Mouse (Mus musculus): ENCODE measurements at regions not wholly inside any gene's neighbourhood (a gene's known extent, or its start where the extent isn't known, plus 50 kb on each side); places are given as distances from the start of the nearest gene placed in this dataset.

GRCm38 (mm10) chr14:76837583-76838220, 198.9 kb upstream of the Ccdc122 start:
- ATAC-seq (ENCODE audit: extremely low read depth, insufficient number of reproducible peaks, low FRiP score, poor library complexity, severe bottlenecking) = no peak

- no peak for ATAC-seq (ENCODE audit: extremely low read depth, insufficient number of reproducible peaks, low FRiP score, poor library complexity, severe bottlenecking)
These were observed 199.6 kb upstream of the Ccdc122 start for GRCm38 (mm10) chr14:76836926-76837516.

GRCm38 (mm10) chr14:76836271-76836670, 200.3 kb upstream of the Ccdc122 start:
- no peak for ATAC-seq (ENCODE audit: extremely low read depth, insufficient number of reproducible peaks, low FRiP score, poor library complexity, severe bottlenecking)

- no peak for ATAC-seq (ENCODE audit: extremely low read depth, insufficient number of reproducible peaks, low FRiP score, poor library complexity, severe bottlenecking)
These were observed 202.5 kb upstream of the Ccdc122 start for GRCm38 (mm10) chr14:76834084-76834483.

GRCm38 (mm10) chr14:76829161-76829510, 207.4 kb upstream of the Ccdc122 start:
- no peak for ATAC-seq (ENCODE audit: extremely low read depth, insufficient number of reproducible peaks, low FRiP score, poor library complexity, severe bottlenecking)

GRCm38 (mm10) chr14:76828453-76829160, 208.0 kb upstream of the Ccdc122 start:
- ATAC-seq (ENCODE audit: extremely low read depth, insufficient number of reproducible peaks, low FRiP score, poor library complexity, severe bottlenecking) = no peak

- no peak for ATAC-seq (ENCODE audit: extremely low read depth, insufficient number of reproducible peaks, low FRiP score, poor library complexity, severe bottlenecking)
These were observed 212.5 kb upstream of the Ccdc122 start for GRCm38 (mm10) chr14:76824066-76824465.

GRCm38 (mm10) chr14:76822766-76823325, 213.7 kb upstream of the Ccdc122 start:
- ATAC-seq (ENCODE audit: extremely low read depth, insufficient number of reproducible peaks, low FRiP score, poor library complexity, severe bottlenecking) = no peak

- ATAC-seq (ENCODE audit: extremely low read depth, insufficient number of reproducible peaks, low FRiP score, poor library complexity, severe bottlenecking) = no peak
These were observed 214.7 kb upstream of the Ccdc122 start for GRCm38 (mm10) chr14:76821892-76822291.

- ATAC-seq (ENCODE audit: extremely low read depth, insufficient number of reproducible peaks, low FRiP score, poor library complexity, severe bottlenecking) = no peak
These were observed 215.1 kb upstream of the Ccdc122 start for GRCm38 (mm10) chr14:76821484-76821883.

GRCm38 (mm10) chr14:76820989-76821388, 215.6 kb upstream of the Ccdc122 start:
- no peak for ATAC-seq (ENCODE audit: extremely low read depth, insufficient number of reproducible peaks, low FRiP score, poor library complexity, severe bottlenecking)

- ATAC-seq (ENCODE audit: extremely low read depth, insufficient number of reproducible peaks, low FRiP score, poor library complexity, severe bottlenecking) = no peak
These were observed 216.9 kb upstream of the Ccdc122 start for GRCm38 (mm10) chr14:76819690-76820089.

- ATAC-seq (ENCODE audit: extremely low read depth, insufficient number of reproducible peaks, low FRiP score, poor library complexity, severe bottlenecking) = no peak
These were observed 218.1 kb upstream of the Ccdc122 start for GRCm38 (mm10) chr14:76818256-76819010.

- ATAC-seq (ENCODE audit: extremely low read depth, insufficient number of reproducible peaks, low FRiP score, poor library complexity, severe bottlenecking) = no peak
These were observed 219.3 kb upstream of the Ccdc122 start for GRCm38 (mm10) chr14:76817189-76817772.

- ATAC-seq (ENCODE audit: extremely low read depth, insufficient number of reproducible peaks, low FRiP score, poor library complexity, severe bottlenecking) = no peak
These were observed 219.9 kb upstream of the Ccdc122 start for GRCm38 (mm10) chr14:76816666-76817065.

- ATAC-seq (ENCODE audit: extremely low read depth, insufficient number of reproducible peaks, low FRiP score, poor library complexity, severe bottlenecking) = no peak
These were observed 224.3 kb upstream of the Ccdc122 start for GRCm38 (mm10) chr14:76812155-76812875.

- no peak for ATAC-seq (ENCODE audit: extremely low read depth, insufficient number of reproducible peaks, low FRiP score, poor library complexity, severe bottlenecking)
These were observed 225.6 kb upstream of the Ccdc122 start for GRCm38 (mm10) chr14:76810697-76811589.
